Mouse (Mus musculus) liver, postnatal 0 days (tissue): ENCODE data around the gene Ikbip. TPM values are rescaled to one million over a fixed set of nuclear protein-coding genes. Genes with fewer than 3 reads are reported as not detected.

Source experiments
- ATAC-seq: fragments of 200-750 bp; cut with Nextera tagmentation; 2 replicates; pipeline ENCODE4 v1.8.0; 2017; ENCODE audit warnings: mild to moderate bottlenecking, moderate library complexity
- DNase-seq: peaks from one replicate; pipeline ENCODE4 v3.0.0-alpha.2; 2016
- H3K27ac ChIP-seq: fragments of 300-500 bp; sonication (generic); 2 replicates; pipeline ENCODE4 v1.5.1; 2014; ENCODE audit warnings: antibody characterized with exemption, moderate library complexity, mild to moderate bottlenecking, low read depth
- H3K27me3 ChIP-seq: fragments of 300-500 bp; sonication (generic); 2 replicates; pipeline ENCODE4 v1.6.1; 2014; ENCODE audit warnings: low read length, control low read depth, mixed read lengths; ENCODE audit not compliant: insufficient read depth
- H3K36me3 ChIP-seq: fragments of 300-500 bp; sonication (generic); replicated peaks from 2 replicates; pipeline ENCODE4 v1.6.1; 2014; ENCODE audit warnings: mild to moderate bottlenecking, control low read depth, low read length, moderate library complexity, mixed read lengths; ENCODE audit not compliant: insufficient read depth
- H3K4me1 ChIP-seq: fragments of 300-500 bp; sonication (generic); 2 replicates; pipeline ENCODE4 v1.6.1; 2014; ENCODE audit warnings: antibody characterized with exemption, mild to moderate bottlenecking, control low read depth; ENCODE audit not compliant: insufficient read depth
- H3K4me2 ChIP-seq: fragments of 300-500 bp; sonication (generic); 2 replicates; pipeline ENCODE4 v1.6.1; 2014; ENCODE audit warnings: low read depth, mild to moderate bottlenecking, low read length, moderate library complexity, mixed read lengths
- H3K4me3 ChIP-seq: fragments of 300-500 bp; sonication (generic); 2 replicates; pipeline ENCODE4 v1.5.1; 2014; ENCODE audit warnings: low read depth, low read length
- H3K9ac ChIP-seq: fragments of 300-500 bp; sonication (generic); replicated peaks from 2 replicates; pipeline ENCODE4 v1.6.1; 2014; ENCODE audit warnings: mild to moderate bottlenecking, moderate library complexity
- H3K9me3 ChIP-seq: fragments of 300-500 bp; sonication (generic); 2 replicates; pipeline ENCODE4 v1.6.1; 2016; ENCODE audit warnings: mild to moderate bottlenecking, control low read depth, low read length, mixed read lengths
- CTCF ChIP-seq: sonication (generic); IDR thresholded peaks from 2 replicates; pipeline ENCODE4 v1.5.1; 2016; ENCODE audit warnings: antibody characterized with exemption, low read depth
- EP300 ChIP-seq: IDR thresholded peaks from 2 replicates; pipeline ENCODE4 v1.6.1; 2016; ENCODE audit warnings: antibody characterized with exemption, low read depth, mild to moderate bottlenecking
- WGBS: fragments of 180-500 bp; shearing (Covaris S2); extraction: QIAGEN DNeasy Blood & Tissue Kit; methylation state at CpG from one replicate; pipeline ENCODE4 v1.1.7; 2014; ENCODE audit not compliant: insufficient replicate concordance; 5-methylcytosine and 5-hydroxymethylcytosine counted together
- polyA plus RNA-seq: library from polyadenylated mRNA; unstranded; fragments of >200 nt; fragmentation: Nextera tagmentation; extraction: Ambion mirVana; gene quantifications from 2 replicates; pipeline ENCODE4 v1.2.1, GENCODE M21; 2015

The Ikbip gene
- polyA plus RNA-seq, 1 experiment from 2014 or later: 5.7 TPM

DNA sequence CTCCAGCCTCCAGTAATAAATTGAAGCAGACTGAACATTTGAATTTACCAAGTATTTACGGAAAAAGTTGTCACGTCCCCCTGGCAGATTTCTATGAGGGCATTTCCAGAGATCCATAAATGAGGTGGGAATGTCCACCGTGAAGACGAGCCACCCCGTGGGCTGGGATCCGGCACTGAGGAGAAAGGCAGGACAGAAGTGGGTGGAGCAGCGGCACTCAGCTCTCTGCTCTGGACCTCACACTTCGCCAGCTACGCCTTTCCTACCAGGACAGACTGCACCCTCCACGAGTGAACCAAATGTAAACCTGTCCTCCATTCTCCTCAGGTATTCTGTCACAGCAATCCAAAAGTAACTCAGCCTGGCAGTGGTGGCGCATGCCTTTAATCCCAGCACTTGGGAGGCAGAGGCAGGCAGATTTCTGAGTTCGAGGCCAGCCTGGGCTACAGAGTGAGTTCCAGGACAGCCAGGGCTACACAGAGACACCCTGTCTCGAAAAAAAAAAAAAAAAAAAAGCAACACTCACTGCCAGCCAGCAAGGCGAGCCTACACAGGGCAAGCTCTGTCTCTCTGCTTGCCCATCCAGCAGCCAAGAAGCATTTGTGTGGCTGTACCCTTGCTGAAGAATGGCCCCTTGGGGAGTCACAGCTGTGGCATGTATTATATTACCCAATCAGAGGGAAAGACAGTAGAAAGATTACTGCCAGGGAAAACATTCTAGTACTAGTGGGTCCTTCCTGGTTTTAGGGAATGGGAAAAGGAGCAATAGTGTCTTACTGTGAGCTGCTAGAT, 20.3 kb downstream of the Ikbip start:
- no peaks in the 10 kb centered on the region for H3K4me1 ChIP-seq
- ATAC-seq: no peak
- H3K9me3 ChIP-seq: no peaks in the 10 kb centered on the region
- no peak overlapping the region for H3K9ac ChIP-seq
- no peak for TF ChIP-seq EP300
- TF ChIP-seq CTCF: no peak
- H3K4me2 ChIP-seq: no peak overlapping the region
- H3K4me3 ChIP-seq: no peak overlapping the region
- DNase-seq: no peak
- 0 out of 2 replicates have a peak, but pooled peaks cover 4% of the 10 kb centered on the region for H3K36me3 ChIP-seq
- WGBS: 88% methylated on average over 14 of the region's 14 CpGs
- H3K27me3 ChIP-seq: no peaks in the 10 kb centered on the region
- H3K27ac ChIP-seq: no peak overlapping the region

GRCm38 (mm10) chr10:91105981-91106380, 23.2 kb downstream of the Ikbip start:
- H3K4me3 ChIP-seq: no peak overlapping the region
- TF ChIP-seq EP300: no peak
- no peak for TF ChIP-seq CTCF
- no peak overlapping the region for H3K9ac ChIP-seq
- 71% methylated on average over 3 of the region's 3 CpGs for WGBS
- ATAC-seq (no peak), DNase-seq (no peak)
- no peaks in the 10 kb centered on the region for H3K9me3 ChIP-seq
- H3K27ac ChIP-seq: no peak overlapping the region
- H3K27me3 ChIP-seq: no peaks in the 10 kb centered on the region
- H3K36me3 ChIP-seq: 0 out of 2 replicates have a peak, but pooled peaks cover 4% of the 10 kb centered on the region
- no peaks in the 10 kb centered on the region for H3K4me1 ChIP-seq
- H3K4me2 ChIP-seq: no peak overlapping the region

- Histone ChIP-seq H3K4me3 (no peak overlapping the region), H3K27me3 (no peaks in the 10 kb centered on the region), H3K36me3 (peaks cover 8% of the 10 kb centered on the region), H3K9ac (no peak overlapping the region), H3K4me1 (no peaks in the 10 kb centered on the region), H3K9me3 (no peaks in the 10 kb centered on the region), H3K4me2 (no peak overlapping the region), H3K27ac (no peak overlapping the region)
- TF ChIP-seq CTCF (no peak), EP300 (no peak)
- ATAC-seq: no peak
- no peak for DNase-seq
- WGBS: 71% methylated on average over 4 of the region's 4 CpGs
These were observed 27.1 kb downstream of the Ikbip start for GRCm38 (mm10) chr10:91109841-91110240.

DNA sequence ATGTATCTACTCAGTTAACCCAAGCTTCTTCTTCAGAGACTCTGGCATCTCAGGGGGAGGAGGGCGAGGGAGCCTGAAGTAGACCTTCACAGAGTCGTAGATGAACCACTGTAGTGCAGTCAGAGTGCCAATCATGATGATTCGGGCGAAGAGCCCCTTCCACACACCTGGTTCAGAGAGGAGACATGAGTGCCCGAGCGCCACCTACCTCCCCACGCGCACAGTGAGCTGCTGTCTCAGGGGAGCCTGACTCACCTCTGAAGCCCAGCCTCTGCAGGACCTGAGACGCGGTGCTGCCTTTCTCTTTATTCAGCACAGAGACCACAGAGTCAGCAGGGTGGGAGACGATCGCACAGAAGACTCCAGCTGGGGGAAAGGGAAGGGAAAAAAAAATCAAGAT, 34.2 kb downstream of the Ikbip start:
- no peaks in the 10 kb centered on the region for H3K9me3 ChIP-seq
- WGBS: 85% methylated on average over 12 of the region's 12 CpGs

DNA sequence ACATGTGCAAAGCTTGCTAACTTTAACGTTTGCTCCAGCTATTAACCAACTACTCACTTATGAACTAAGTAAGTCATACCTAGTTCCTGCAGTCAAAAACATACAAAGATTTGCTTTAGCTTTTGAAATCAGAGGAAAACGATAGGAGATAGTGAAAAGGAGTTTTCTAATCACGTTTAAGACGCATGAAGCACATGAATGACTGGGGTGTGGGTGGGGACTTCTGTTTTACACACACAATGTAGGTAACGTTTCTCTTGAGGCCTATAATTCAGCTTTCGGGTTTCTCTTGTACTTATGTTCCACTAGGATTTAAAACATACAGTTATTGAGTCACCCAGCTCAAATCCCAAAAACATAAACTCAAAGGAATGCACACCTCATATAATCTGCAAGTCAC, 39.9 kb downstream of the Ikbip start:
- peaks cover 42% of the 10 kb centered on the region for H3K36me3 ChIP-seq
- WGBS: 12% methylated on average over 6 of the region's 6 CpGs
- peak overlapping the region; percentile 92 for H3K4me3 ChIP-seq
- H3K9me3 ChIP-seq: no peaks in the 10 kb centered on the region
- H3K4me2 ChIP-seq: peak overlapping the region; percentile 83
- H3K27ac ChIP-seq: peak overlapping the region; percentile 97
- H3K4me1 ChIP-seq: peaks cover 18% of the 10 kb centered on the region
- H3K9ac ChIP-seq: peak overlapping the region; percentile 93
- no peak for DNase-seq
- H3K27me3 ChIP-seq: no peaks in the 10 kb centered on the region
- no peak for ATAC-seq
- TF ChIP-seq CTCF (no peak), EP300 (no peak)

More for the DNA sequence above, 34.2 kb downstream of the Ikbip start:
- no peak for ATAC-seq
- no peak overlapping the region for H3K9ac ChIP-seq
- no peak for TF ChIP-seq EP300
- H3K27ac ChIP-seq: no peak overlapping the region
- H3K27me3 ChIP-seq: no peaks in the 10 kb centered on the region
- H3K4me2 ChIP-seq: no peak overlapping the region
- no peak overlapping the region for H3K4me3 ChIP-seq
- H3K4me1 ChIP-seq: peaks cover 6% of the 10 kb centered on the region; the same call in 1 of the 2 replicates
- no peak for DNase-seq
- H3K36me3 ChIP-seq: peaks cover 72% of the 10 kb centered on the region

- DNase-seq: peak; percentile 73
- H3K27ac ChIP-seq: peak overlapping the region; percentile 97
- 0% methylated on average over 35 of the region's 44 CpGs for WGBS
- peaks cover 35% of the 10 kb centered on the region for H3K36me3 ChIP-seq
- peaks cover 18% of the 10 kb centered on the region for H3K4me1 ChIP-seq
- H3K4me2 ChIP-seq: peak overlapping the region; percentile 83
- TF ChIP-seq EP300: no peak
- no peak for TF ChIP-seq CTCF
- H3K27me3 ChIP-seq: no peaks in the 10 kb centered on the region
- H3K9ac ChIP-seq: peak overlapping the region; percentile 93
- H3K4me3 ChIP-seq: peak overlapping the region; percentile 92
- H3K9me3 ChIP-seq: no peaks in the 10 kb centered on the region
- peak; percentile 59 for ATAC-seq
These were observed 40.6 kb downstream of the Ikbip start for GRCm38 (mm10) chr10:91123281-91123827.
